In the genomic region with DNA sequence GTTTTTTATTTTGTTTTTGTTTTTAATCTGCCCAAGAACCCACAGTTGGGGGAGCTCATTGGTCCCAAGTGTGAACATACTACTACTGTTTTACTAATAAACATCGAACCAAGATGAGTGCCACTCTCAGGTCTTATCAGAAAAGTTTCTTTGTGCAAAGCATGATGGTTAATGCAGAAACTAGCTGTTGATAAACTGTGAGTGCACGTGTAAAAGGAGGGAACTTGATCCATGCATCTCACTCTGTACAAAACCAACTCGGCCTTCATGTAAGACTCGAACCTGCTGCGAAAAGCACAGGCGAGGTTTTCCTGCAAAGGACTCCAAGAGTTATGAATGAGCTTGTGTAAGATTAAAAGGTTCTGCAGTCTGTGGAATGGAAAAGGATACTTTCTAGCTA, we compare ENCODE assay signal across 15 mouse cellular contexts. TPM values are rescaled to one million over a fixed set of nuclear protein-coding genes. Genes with fewer than 3 reads are reported as not detected.
"Had no signal": no experiment of that assay in that cellular context is flagged by ENCODE, and none has a peak within 500 bp of the region (broad histone marks: within the 10 kb centered on the region; RNA-seq: fewer than 3 reads in every experiment).

No protein-coding gene starts in this region.

- ATAC-seq: midbrain, embryonic 15.5 days had no signal

- H3K9me3 ChIP-seq: midbrain, embryonic 12.5 days; midbrain, embryonic 15.5 days; neural tube, embryonic 12.5 days; stomach, embryonic 15.5 days had no signal

- H3K9ac ChIP-seq: lung, embryonic 14.5 days; midbrain, embryonic 12.5 days; midbrain, embryonic 15.5 days; neural tube, embryonic 12.5 days; stomach, embryonic 15.5 days had no signal

- DNase-seq: lung, embryonic 14.5 days; lung, postnatal 10 days; lung, postnatal 4 days; right cerebral cortex, postnatal 14 days; thymus, adult 2 months; thymus, postnatal 25 days; thymus, postnatal 4 days had no signal

- H3K4me3 ChIP-seq: megakaryocyte, embryonic 14.5 days; midbrain, embryonic 12.5 days; midbrain, embryonic 15.5 days; neural tube, embryonic 12.5 days; stomach, embryonic 15.5 days had no signal

- H3K36me3 ChIP-seq: midbrain, embryonic 12.5 days; midbrain, embryonic 15.5 days; neural tube, embryonic 12.5 days; stomach, embryonic 15.5 days had no signal

- H3K4me2 ChIP-seq: lung, embryonic 14.5 days; midbrain, embryonic 12.5 days; midbrain, embryonic 15.5 days; neural tube, embryonic 12.5 days; stomach, embryonic 15.5 days had no signal

- H3K27me3 ChIP-seq: midbrain, embryonic 12.5 days; midbrain, embryonic 15.5 days; neural tube, embryonic 12.5 days; stomach, embryonic 15.5 days had no signal

- H3K4me1 ChIP-seq: midbrain, embryonic 12.5 days; midbrain, embryonic 15.5 days; neural tube, embryonic 12.5 days; stomach, embryonic 15.5 days had no signal

- H3K27ac ChIP-seq: midbrain, embryonic 12.5 days; midbrain, embryonic 15.5 days; neural tube, embryonic 12.5 days; stomach, embryonic 15.5 days; stomach, postnatal 0 days had no signal

RNA-seq across cellular contexts. Expression of gene Ccm2l, which starts 53.7 kb away (rescaled TPM):
- total RNA-seq: monocyte, adult 5-6 weeks; neutrophil, adult 5-6 weeks had no signal
